Mouse (Mus musculus): ENCODE data around the gene Iqcd.

The Iqcd gene

DNA sequence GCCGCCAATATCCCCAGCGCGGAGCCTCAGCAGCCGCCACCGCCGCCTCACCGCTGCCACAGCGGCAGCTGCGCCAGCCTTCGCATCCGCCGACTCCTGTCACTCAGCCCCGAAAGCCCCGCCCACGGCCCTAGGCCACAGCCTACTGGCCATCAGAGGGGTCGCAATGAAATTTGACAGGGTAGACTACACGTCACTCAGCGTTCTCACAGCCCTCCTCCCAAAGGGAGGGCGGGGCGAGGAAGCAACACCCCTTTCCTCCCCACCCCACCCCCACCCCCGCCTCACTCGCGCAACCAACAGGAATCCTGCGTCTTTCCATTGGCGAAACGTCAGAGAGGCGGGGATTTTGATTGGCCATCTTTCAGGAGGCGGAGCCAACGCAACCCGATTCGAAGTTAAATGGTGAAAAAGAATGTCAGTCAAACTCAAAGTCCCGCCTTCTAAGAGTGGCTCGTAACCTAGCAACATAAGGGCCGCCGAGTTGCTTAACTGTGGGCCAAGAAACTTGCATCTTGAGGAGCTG, at the start of gene Iqcd, which contains the start of gene Tpcn1:
Gene Iqcd (plus strand): TSS at position 448 of the 526 bp plus-strand sequence.
Gene Tpcn1 (minus strand): TSS at position 105 of the 526 bp plus-strand sequence.
- peak; percentile 95 for DNase-seq (ENCODE audit: low spot score)

DNA sequence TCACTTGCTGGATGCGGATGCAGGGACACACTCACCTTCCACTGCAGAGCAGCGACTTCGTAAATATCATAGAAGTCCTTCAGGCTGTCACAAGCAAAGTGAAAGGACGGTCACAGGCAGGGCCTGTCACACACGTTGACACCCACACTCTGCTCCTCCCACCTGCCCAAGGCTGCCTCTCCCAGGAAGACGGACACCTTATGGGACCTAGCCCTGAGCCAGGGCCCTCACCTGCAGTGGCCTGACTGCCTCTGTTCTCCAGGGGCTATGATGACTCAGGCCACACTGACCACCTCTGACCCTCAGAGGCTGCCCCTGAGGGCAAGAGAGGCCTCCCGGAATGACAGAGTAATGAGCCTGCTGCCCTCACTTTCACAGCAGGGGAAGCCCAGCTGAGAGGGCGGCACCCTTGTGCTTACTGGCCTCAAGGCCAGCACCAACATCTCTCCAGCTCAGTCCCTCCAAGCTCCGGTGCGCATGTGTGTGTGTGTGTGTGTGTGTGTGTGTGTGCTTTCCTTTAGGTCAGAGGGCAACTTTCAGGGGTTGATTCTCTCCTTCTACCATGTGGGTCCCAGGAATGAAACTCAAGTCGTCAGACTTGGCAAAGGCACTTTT, 40.5 kb upstream of the Iqcd start:
- DNase-seq (ENCODE audit: low spot score) = no peak

- DNase-seq (ENCODE audit: low spot score) = no peak
Observed at GRCm38 (mm10) chr5:120550137-120550536, 38.7 kb upstream of the Iqcd start.

- DNase-seq (ENCODE audit: low spot score) = no peak
Observed at GRCm38 (mm10) chr5:120550673-120551072, 38.1 kb upstream of the Iqcd start.

- no peak for DNase-seq (ENCODE audit: low spot score)
Observed at GRCm38 (mm10) chr5:120555871-120556270, 32.9 kb upstream of the Iqcd start.

DNA sequence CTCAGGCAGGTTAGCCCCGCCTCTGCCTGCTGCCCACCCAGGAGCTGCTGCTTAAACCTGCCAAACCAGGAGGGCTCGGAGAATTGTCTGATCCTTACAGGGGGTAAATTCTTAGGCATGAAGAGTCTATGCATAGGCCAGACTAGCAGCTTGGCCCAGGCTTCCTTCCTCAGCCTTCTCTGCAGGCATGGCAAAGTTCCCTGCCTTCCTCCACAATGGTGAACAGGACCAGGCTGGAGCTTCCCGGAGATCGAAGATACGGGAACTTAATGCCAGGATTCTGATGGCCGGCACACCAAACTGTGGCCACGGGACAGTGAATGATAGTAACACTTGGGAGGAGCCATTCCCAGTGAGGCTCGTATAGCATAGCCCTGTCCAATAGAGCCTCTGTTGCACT, 30.8 kb upstream of the Iqcd start:
- DNase-seq (ENCODE audit: low spot score) = no peak

GRCm38 (mm10) chr5:120558762-120559161, 30.1 kb upstream of the Iqcd start:
- no peak for DNase-seq (ENCODE audit: low spot score)

GRCm38 (mm10) chr5:120560129-120560615, 28.6 kb upstream of the Iqcd start:
- no peak for DNase-seq (ENCODE audit: low spot score)

DNA sequence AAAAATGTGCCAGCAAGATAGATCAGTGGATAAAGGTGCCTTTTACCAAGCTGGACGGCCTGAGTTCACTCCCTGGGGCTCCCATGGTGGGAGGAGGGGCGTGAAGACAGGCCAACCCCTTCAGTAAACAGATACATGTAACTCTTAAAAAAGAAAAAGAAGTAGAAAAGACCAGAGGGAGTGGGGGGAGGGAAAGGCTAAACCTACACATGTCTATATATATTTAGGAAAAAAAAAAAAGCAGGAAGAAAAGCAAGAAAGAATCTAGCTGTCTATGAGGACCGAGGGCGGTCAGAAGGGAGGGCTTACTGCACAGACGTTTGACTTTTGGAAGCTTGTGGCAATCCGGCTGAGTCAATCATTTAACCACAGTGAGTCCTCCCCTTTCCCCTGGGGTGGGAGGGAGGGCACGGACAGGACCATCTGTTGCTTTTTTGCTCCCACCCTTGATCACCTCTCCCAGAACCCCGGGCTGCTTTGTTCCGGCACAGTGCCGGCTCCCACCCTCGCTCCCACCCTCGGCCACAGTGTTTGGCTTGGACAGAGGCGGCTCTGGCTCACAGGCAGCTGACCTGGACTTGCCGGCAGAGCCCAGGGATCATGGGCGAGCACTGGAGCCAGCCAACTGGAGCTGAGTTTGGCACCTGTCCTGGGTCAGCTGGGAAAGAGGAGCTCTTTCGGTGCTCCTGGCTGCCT, 28.1 kb upstream of the Iqcd start:
- no peak for DNase-seq (ENCODE audit: low spot score)

DNA sequence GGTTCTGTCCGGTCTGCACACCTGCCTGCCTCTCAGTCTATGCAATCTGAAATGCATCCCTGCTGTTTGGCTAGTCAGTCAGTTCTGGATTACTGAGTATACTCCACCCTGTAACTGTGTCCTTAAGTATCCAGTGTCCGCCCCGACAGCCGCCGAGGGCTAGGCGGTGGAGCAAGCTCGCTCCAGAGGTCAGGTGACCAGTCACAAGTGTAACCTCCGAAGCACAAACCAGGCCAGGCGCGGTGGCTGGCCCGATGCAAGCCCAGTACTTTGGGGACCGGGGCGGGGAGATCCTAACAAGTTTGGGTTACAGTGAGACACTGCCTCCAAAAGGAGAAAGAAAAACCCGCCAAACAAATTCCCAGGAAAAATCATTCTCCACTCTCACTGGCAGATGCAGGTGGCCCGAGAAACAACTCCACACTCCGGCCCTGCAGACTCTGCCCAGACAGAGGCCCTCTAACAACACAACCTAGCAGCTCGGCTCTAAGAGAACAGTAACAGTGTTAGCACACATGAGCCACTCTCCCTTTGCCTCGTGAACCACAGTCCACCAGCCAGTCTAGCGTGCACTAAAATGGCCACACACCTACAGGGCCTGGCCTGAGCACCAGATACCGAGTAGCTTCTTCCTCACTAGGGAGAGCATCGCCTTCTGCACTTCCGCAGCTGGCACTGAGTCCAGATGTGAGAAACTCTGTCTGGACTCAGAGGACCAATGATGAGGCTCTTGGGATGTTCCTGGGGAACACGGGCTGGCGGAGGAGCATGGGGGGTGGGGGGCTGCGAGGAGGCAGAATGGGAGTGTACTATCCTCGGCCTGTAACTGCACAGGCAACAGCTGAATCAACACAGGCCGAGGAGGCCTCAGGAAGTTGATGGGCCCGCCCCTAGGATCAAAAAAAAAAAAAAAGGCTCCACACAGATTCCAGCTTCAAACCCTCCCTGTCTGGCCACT, 25.6 kb upstream of the Iqcd start:
- DNase-seq (ENCODE audit: low spot score) = no peak

GRCm38 (mm10) chr5:120563914-120564311, 24.9 kb upstream of the Iqcd start:
- DNase-seq (ENCODE audit: low spot score) = no peak

GRCm38 (mm10) chr5:120565171-120565905, 23.5 kb upstream of the Iqcd start:
- DNase-seq (ENCODE audit: low spot score) = no peak

DNA sequence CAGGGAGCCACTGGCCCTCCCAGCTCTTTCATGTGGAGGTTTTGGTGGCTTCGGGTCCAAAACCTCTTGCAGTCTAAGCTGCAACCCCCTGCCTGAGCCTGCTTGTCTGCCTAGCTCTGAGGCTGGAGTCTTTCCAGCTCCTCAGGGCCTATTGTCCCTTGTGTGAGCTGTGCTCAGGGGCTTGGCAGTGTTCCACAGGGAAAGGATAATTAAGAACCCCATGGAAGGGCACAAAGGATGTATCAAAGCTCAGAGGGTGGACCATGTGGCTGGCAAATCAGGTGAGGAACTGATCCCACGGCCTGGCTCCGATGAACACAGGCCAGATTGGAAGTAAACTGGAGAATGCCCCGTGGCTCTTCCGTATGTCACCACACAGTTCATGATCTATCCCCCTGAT, 22.7 kb upstream of the Iqcd start:
- no peak for DNase-seq (ENCODE audit: low spot score)

GRCm38 (mm10) chr5:120566681-120567252, 22.0 kb upstream of the Iqcd start:
- no peak for DNase-seq (ENCODE audit: low spot score)

GRCm38 (mm10) chr5:120567253-120567701, 21.5 kb upstream of the Iqcd start:
- DNase-seq (ENCODE audit: low spot score) = no peak

- DNase-seq (ENCODE audit: low spot score) = no peak
Observed at GRCm38 (mm10) chr5:120567761-120568211, 21.0 kb upstream of the Iqcd start.

DNA sequence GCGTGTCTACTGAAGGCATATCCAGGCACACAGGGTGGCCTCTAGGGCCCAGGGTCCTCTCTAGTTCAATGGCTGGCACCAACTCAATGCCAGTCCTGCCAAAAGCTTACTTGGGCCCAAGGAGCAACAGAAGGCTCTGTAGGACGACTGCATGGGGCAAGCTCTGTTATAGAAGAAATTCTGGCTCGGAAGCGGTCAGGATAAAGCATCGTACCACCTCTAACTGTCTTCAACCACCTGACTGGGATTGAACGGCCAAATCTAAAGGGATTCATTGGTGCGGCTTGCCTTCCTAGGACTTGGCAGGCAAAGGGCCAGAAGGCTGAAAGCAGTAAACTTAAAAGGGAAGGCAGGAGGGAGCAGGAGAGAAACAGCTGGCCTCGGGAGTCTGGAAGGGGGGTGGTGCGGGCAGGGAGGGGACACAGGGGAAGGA, 20.5 kb upstream of the Iqcd start:
- DNase-seq (ENCODE audit: low spot score) = no peak

DNA sequence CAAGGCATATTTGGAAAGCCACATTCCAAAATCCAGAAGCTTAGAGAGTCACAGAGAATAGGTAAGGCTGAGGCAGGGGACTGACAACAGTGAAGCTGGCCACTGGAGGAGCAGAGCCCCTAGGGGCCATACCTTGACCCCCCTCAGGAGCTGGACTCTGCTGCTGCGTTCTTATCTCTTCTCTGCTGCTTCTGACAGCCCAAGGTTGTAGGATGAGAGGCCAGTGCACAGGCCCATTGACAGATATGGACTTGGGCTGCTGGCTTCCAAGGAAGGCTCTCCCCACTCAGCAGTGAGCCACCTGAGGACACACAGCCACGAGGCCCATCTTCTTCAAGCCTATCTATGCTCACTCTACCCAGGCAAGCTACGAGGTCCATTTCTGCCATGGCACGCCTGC, 19.9 kb upstream of the Iqcd start:
- DNase-seq (ENCODE audit: low spot score) = no peak

DNA sequence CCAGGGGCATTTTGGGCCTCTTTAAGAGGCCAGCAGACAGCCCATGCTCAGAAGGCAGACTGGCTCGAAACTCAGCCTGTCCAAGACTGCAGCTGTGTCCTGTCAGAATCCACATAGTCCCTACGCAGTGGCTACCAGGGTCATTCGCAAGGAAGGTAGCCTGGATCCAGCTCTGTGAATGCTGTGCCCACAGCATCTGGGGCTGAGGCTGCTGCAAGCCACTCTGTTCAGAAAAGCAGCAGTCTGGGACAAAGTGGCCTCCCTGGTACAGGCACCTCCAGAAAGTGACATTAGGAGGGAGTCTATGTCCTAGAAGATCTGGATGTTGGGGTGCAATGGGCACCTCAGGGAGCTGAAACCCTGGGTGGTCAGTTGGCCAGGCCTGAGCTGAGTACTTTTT, 19.0 kb upstream of the Iqcd start:
- no peak for DNase-seq (ENCODE audit: low spot score)

- no peak for DNase-seq (ENCODE audit: low spot score)
Observed at GRCm38 (mm10) chr5:120570289-120570897, 18.4 kb upstream of the Iqcd start.
